Mouse (Mus musculus) cerebellum, adult 2 months (tissue): ENCODE data around the gene Cd47.

Experiments
- CTCF ChIP-seq: fragments of 200-500 bp; IDR thresholded peaks from 2 replicates; pipeline ENCODE4 v1.5.1; 2011; ENCODE audit warnings: low read depth, mild to moderate bottlenecking, control low read depth, low read length, moderate library complexity, borderline replicate concordance; ENCODE audit not compliant: insufficient read depth
- POLR2A ChIP-seq: fragments of 200-500 bp; IDR thresholded peaks from 2 replicates; pipeline ENCODE4 v1.6.1; 2011; ENCODE audit warnings: low read length, control low read depth, borderline replicate concordance; ENCODE audit not compliant: insufficient read depth

DNA sequence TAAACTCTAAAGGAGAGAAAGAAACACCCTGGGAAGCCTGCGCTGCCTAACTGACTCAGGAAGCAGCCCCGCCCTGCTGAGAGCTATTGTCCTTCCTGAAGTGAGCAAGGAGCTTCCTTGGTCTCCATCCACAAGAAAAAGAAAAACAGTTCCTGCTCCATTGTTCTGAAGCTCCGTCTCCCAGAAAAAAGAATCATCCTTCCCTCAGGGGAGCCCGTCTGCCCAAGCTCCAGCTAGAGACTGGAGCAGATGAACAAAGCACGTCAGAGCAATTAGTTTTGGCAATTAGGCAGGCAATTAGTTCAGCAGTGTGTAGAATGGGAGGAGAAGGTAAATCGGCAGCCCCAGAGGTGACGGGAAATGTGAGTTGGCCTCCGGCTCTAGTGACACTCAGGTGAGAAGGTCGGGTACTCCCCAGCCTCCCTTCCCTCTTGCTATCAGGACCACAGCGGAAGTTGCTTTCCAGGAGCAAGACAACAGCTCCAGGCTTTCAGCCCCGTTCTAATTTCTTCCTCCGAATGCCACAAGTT lies 3.7 kb downstream of the Cd47 start:
- TF ChIP-seq CTCF = no peak
- TF ChIP-seq POLR2A = no peak
